Mouse (Mus musculus): Measurements from ENCODE around the gene Tmem191c. TPM values are rescaled to one million over a fixed set of nuclear protein-coding genes. Genes with fewer than 3 reads are reported as not detected.
A peak's percentile ranks its signal among the peaks of the same experiment; 100 is the strongest.

The Tmem191c gene
- polyA plus RNA-seq, 1 experiment: 66.9 TPM

GRCm38 (mm10) chr16:17252841-17253240 lies 23.0 kb upstream of the Tmem191c start:
- WGBS: 88% methylated on average over 7 of the region's 7 CpGs
- Histone ChIP-seq H3K4me1 (ENCODE audit: control insufficient read depth, insufficient read depth, low read length) (peaks cover 14% of the 10 kb centered on the region), H3K4me3 (replicated peaks; ENCODE audit: insufficient read depth, low read depth, low read length) (no peak overlapping the region), H3K27me3 (ENCODE audit: control insufficient read depth, insufficient read depth, low read length) (no peaks in the 10 kb centered on the region), H3K27ac (ENCODE audit: insufficient read depth, low read length) (no peak overlapping the region)
- DNase-seq: no peak
- no peak for TF ChIP-seq POLR2A (IDR thresholded peaks at IDR 0.05; ENCODE audit: borderline replicate concordance, insufficient read depth, low read length)
- TF ChIP-seq CTCF (IDR thresholded peaks at IDR 0.05; ENCODE audit: borderline replicate concordance, insufficient read depth, low read depth, low read length): no peak

- no peak for DNase-seq
- Histone ChIP-seq H3K4me1 (ENCODE audit: control insufficient read depth, insufficient read depth, low read length) (peaks cover 14% of the 10 kb centered on the region), H3K27me3 (ENCODE audit: control insufficient read depth, insufficient read depth, low read length) (no peaks in the 10 kb centered on the region), H3K4me3 (replicated peaks; ENCODE audit: insufficient read depth, low read depth, low read length) (no peak overlapping the region), H3K27ac (ENCODE audit: insufficient read depth, low read length) (no peak overlapping the region)
- 66% methylated on average over 4 of the region's 4 CpGs for WGBS
- TF ChIP-seq CTCF (IDR thresholded peaks at IDR 0.05; ENCODE audit: borderline replicate concordance, insufficient read depth, low read depth, low read length): no peak
- TF ChIP-seq POLR2A (IDR thresholded peaks at IDR 0.05; ENCODE audit: borderline replicate concordance, insufficient read depth, low read length): no peak
Observed at GRCm38 (mm10) chr16:17254005-17254597, 21.8 kb upstream of the Tmem191c start.

GRCm38 (mm10) chr16:17255270-17255669 lies 20.6 kb upstream of the Tmem191c start:
- no peak for TF ChIP-seq CTCF (IDR thresholded peaks at IDR 0.05; ENCODE audit: borderline replicate concordance, insufficient read depth, low read depth, low read length)
- TF ChIP-seq POLR2A (IDR thresholded peaks at IDR 0.05; ENCODE audit: borderline replicate concordance, insufficient read depth, low read length): no peak
- DNase-seq: no peak
- 91% methylated on average over 2 of the region's 2 CpGs for WGBS
- Histone ChIP-seq H3K4me1 (ENCODE audit: control insufficient read depth, insufficient read depth, low read length) (peaks cover 14% of the 10 kb centered on the region; the same call in 1 of the 2 replicates), H3K27ac (ENCODE audit: insufficient read depth, low read length) (no peak overlapping the region), H3K4me3 (replicated peaks; ENCODE audit: insufficient read depth, low read depth, low read length) (no peak overlapping the region), H3K27me3 (ENCODE audit: control insufficient read depth, insufficient read depth, low read length) (no peaks in the 10 kb centered on the region)

GRCm38 (mm10) chr16:17257359-17257821 lies 18.5 kb upstream of the Tmem191c start:
- peak in 1 of 2 experiments; percentile 29 for DNase-seq
- 0 out of 2 replicates have a peak, but pooled peaks cover 8% of the 10 kb centered on the region for H3K4me1 ChIP-seq (ENCODE audit: control insufficient read depth, insufficient read depth, low read length)
- 27% methylated on average over 9 of the region's 9 CpGs for WGBS
- no peak overlapping the region for H3K4me3 ChIP-seq (replicated peaks; ENCODE audit: insufficient read depth, low read depth, low read length)
- TF ChIP-seq CTCF (IDR thresholded peaks at IDR 0.05; ENCODE audit: borderline replicate concordance, insufficient read depth, low read depth, low read length): no peak
- TF ChIP-seq POLR2A (IDR thresholded peaks at IDR 0.05; ENCODE audit: borderline replicate concordance, insufficient read depth, low read length): no peak
- no peaks in the 10 kb centered on the region for H3K27me3 ChIP-seq (ENCODE audit: control insufficient read depth, insufficient read depth, low read length)
- no peak overlapping the region for H3K27ac ChIP-seq (ENCODE audit: insufficient read depth, low read length)

- Histone ChIP-seq H3K4me1 (ENCODE audit: control insufficient read depth, insufficient read depth, low read length) (0 out of 2 replicates have a peak, but pooled peaks cover 6% of the 10 kb centered on the region), H3K4me3 (replicated peaks; ENCODE audit: insufficient read depth, low read depth, low read length) (no peak overlapping the region), H3K27me3 (ENCODE audit: control insufficient read depth, insufficient read depth, low read length) (no peaks in the 10 kb centered on the region), H3K27ac (ENCODE audit: insufficient read depth, low read length) (no peak overlapping the region)
- no peak for DNase-seq
- TF ChIP-seq POLR2A (IDR thresholded peaks at IDR 0.05; ENCODE audit: borderline replicate concordance, insufficient read depth, low read length): no peak
- no peak for TF ChIP-seq CTCF (IDR thresholded peaks at IDR 0.05; ENCODE audit: borderline replicate concordance, insufficient read depth, low read depth, low read length)
- WGBS: 87% methylated on average over 12 of the region's 12 CpGs
Observed at GRCm38 (mm10) chr16:17258917-17259316, 17.0 kb upstream of the Tmem191c start.

- DNase-seq: no peak
- Histone ChIP-seq H3K4me1 (ENCODE audit: control insufficient read depth, insufficient read depth, low read length) (0 out of 2 replicates have a peak, but pooled peaks cover 2% of the 10 kb centered on the region), H3K4me3 (replicated peaks; ENCODE audit: insufficient read depth, low read depth, low read length) (no peak overlapping the region), H3K27ac (ENCODE audit: insufficient read depth, low read length) (no peak overlapping the region), H3K27me3 (ENCODE audit: control insufficient read depth, insufficient read depth, low read length) (no peaks in the 10 kb centered on the region)
- WGBS: 93% methylated on average over 1 of the region's 1 CpGs
- TF ChIP-seq POLR2A (IDR thresholded peaks at IDR 0.05; ENCODE audit: borderline replicate concordance, insufficient read depth, low read length): no peak
- no peak for TF ChIP-seq CTCF (IDR thresholded peaks at IDR 0.05; ENCODE audit: borderline replicate concordance, insufficient read depth, low read depth, low read length)
Observed at GRCm38 (mm10) chr16:17261341-17261740, 14.5 kb upstream of the Tmem191c start.

GRCm38 (mm10) chr16:17266113-17266512 lies 9.8 kb upstream of the Tmem191c start:
- no peak for TF ChIP-seq CTCF (IDR thresholded peaks at IDR 0.05; ENCODE audit: borderline replicate concordance, insufficient read depth, low read depth, low read length)
- no peak for TF ChIP-seq POLR2A (IDR thresholded peaks at IDR 0.05; ENCODE audit: borderline replicate concordance, insufficient read depth, low read length)
- no peak overlapping the region for H3K4me3 ChIP-seq (replicated peaks; ENCODE audit: insufficient read depth, low read depth, low read length)
- WGBS: 70% methylated on average over 3 of the region's 3 CpGs
- 0 out of 2 replicates have a peak, but pooled peaks cover 2% of the 10 kb centered on the region for H3K4me1 ChIP-seq (ENCODE audit: control insufficient read depth, insufficient read depth, low read length)
- no peak for DNase-seq
- H3K27ac ChIP-seq (ENCODE audit: insufficient read depth, low read length): no peak overlapping the region
- no peaks in the 10 kb centered on the region for H3K27me3 ChIP-seq (ENCODE audit: control insufficient read depth, insufficient read depth, low read length)

- TF ChIP-seq POLR2A (IDR thresholded peaks at IDR 0.05; ENCODE audit: borderline replicate concordance, insufficient read depth, low read length) (no peak), CTCF (IDR thresholded peaks at IDR 0.05; ENCODE audit: borderline replicate concordance, insufficient read depth, low read depth, low read length) (no peak)
- Histone ChIP-seq H3K27ac (ENCODE audit: insufficient read depth, low read length) (no peak overlapping the region), H3K27me3 (ENCODE audit: control insufficient read depth, insufficient read depth, low read length) (no peaks in the 10 kb centered on the region), H3K4me1 (ENCODE audit: control insufficient read depth, insufficient read depth, low read length) (no peaks in the 10 kb centered on the region), H3K4me3 (replicated peaks; ENCODE audit: insufficient read depth, low read depth, low read length) (no peak overlapping the region)
- DNase-seq: no peak
- WGBS: 75% methylated on average over 5 of the region's 5 CpGs
Observed at GRCm38 (mm10) chr16:17267937-17268336, 7.9 kb upstream of the Tmem191c start.

Measured in cerebellum, adult 2 months (tissue).